Mouse (Mus musculus): ENCODE results near the gene Pnn. TPM values are rescaled to one million over a fixed set of nuclear protein-coding genes. Genes with fewer than 3 reads are reported as not detected.

Pnn gene
- total and polyA plus RNA-seq, 3 experiments, result 38.4 to 216 (median 132) TPM

DNA sequence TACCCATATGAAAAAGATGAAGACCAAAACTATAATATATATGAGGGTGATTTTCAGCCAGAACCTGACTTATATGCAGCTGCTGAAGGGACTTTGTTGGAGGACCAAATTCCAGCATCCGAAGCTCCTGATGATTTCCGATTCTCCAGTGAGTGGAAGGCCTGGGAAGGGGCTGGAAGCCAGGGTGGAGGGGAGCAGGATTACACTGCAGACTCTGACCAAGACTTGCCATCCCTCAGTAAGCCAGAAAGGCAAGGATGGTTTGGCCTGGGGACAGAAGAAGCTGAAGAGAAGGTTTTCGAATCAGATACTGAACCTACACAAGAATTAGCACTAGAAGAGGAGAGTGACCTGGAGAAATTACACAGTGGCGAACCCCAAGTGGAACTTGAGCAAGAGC, 41.2 kb downstream of the Pnn start:
- no peaks in the 10 kb centered on the region for H3K27me3 ChIP-seq (ENCODE audit: control insufficient read depth in 1 of 2, insufficient read depth in 2 of 2, low read length in 2 of 2)
- H3K79me2 ChIP-seq (ENCODE audit: control insufficient read depth, insufficient read depth, low read length, poor library complexity), result no peaks in the 10 kb centered on the region

DNA sequence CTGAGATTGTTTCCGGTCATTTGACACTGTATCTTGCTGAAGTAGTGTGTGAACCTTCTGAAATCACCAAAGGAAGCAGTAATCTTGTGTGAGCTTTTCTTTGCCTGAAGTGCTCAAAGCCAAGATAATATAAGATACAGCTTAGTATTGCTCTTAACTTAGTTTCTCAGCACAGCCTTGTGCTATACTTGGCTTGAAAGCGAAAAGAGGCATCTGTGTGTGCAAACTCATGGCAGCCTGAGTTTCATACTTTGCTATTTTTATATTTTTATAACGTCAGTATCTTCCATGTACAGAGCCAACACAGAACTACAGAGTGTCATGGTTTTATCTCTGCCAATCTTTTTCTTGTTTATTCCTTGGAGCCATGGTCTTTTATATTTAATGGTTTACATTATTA, 50.5 kb downstream of the Pnn start:
- Histone ChIP-seq H3K4me1 (ENCODE audit: control insufficient read depth in 1 of 2, insufficient read depth in 2 of 2, low read length in 2 of 2) (no peaks in the 10 kb centered on the region), H3K79me2 (ENCODE audit: control insufficient read depth, insufficient read depth, low read length, poor library complexity) (no peaks in the 10 kb centered on the region)
- TF ChIP-seq ZMIZ1 (IDR thresholded peaks at IDR 0.05; ENCODE audit: low read depth, low read length) (no peak), POLR2A (IDR thresholded peaks at IDR 0.05; ENCODE audit: control insufficient read depth in 1 of 2, insufficient read depth in 1 of 2, low read depth in 1 of 2, low read length in 2 of 2, poor library complexity in 1 of 2) (no peak), NRF1 (IDR thresholded peaks at IDR 0.05; ENCODE audit: insufficient read depth, low read depth, low read length, poor library complexity, severe bottlenecking) (no peak), NELFE (IDR thresholded peaks at IDR 0.05; ENCODE audit: low read depth, low read length) (no peak), USF2 (IDR thresholded peaks at IDR 0.05; ENCODE audit: borderline replicate concordance in 1 of 2, insufficient read depth in 1 of 2, low read depth in 1 of 2, low read length in 2 of 2) (no peak), ZC3H11A (IDR thresholded peaks at IDR 0.05; ENCODE audit: low read depth, low read length) (no peak), SMC3 (IDR thresholded peaks at IDR 0.05; ENCODE audit: low read depth, low read length) (no peak), ZKSCAN1 (IDR thresholded peaks at IDR 0.05; ENCODE audit: low read depth, low read length) (no peak), GABPA (IDR thresholded peaks at IDR 0.05; ENCODE audit: low read depth, low read length) (no peak), HCFC1 (IDR thresholded peaks at IDR 0.05; ENCODE audit: low read depth, low read length) (no peak), MAX (IDR thresholded peaks at IDR 0.05; ENCODE audit: low read length) (no peak), BHLHE40 (IDR thresholded peaks at IDR 0.05; ENCODE audit: borderline replicate concordance, low read depth, low read length) (no peak), USF1 (IDR thresholded peaks at IDR 0.05; ENCODE audit: low read depth, low read length) (no peak), MXI1 (IDR thresholded peaks at IDR 0.05; ENCODE audit: low read depth, low read length) (no peak), E2F4 (IDR thresholded peaks at IDR 0.05; ENCODE audit: borderline replicate concordance, low read depth, low read length) (no peak)

More for the DNA sequence above, 41.2 kb downstream of the Pnn start:
- no peak for DNase-seq (ENCODE audit: low read depth, low spot score)
- no peak for TF ChIP-seq RAD21 (IDR thresholded peaks at IDR 0.05; ENCODE audit: low read depth, low read length)
- no peak for TF ChIP-seq CHD1 (IDR thresholded peaks at IDR 0.05; ENCODE audit: low read depth, low read length)
- no peak for TF ChIP-seq BHLHE40 (IDR thresholded peaks at IDR 0.05; ENCODE audit: borderline replicate concordance, low read depth, low read length)
- TF ChIP-seq GATA1 (IDR thresholded peaks at IDR 0.05; ENCODE audit: low read depth, low read length), result no peak
- TF ChIP-seq MAZ (IDR thresholded peaks at IDR 0.05; ENCODE audit: low read depth, low read length), result no peak
- no peak for TF ChIP-seq HCFC1 (IDR thresholded peaks at IDR 0.05; ENCODE audit: low read depth, low read length)
- no peak for TF ChIP-seq POLR2AphosphoS5 (IDR thresholded peaks at IDR 0.05; ENCODE audit: borderline replicate concordance, low read depth, low read length)
- no peak for TF ChIP-seq TAL1 (IDR thresholded peaks at IDR 0.05; ENCODE audit: low read length)
- TF ChIP-seq MEF2A (IDR thresholded peaks at IDR 0.05; ENCODE audit: extremely low read depth, insufficient replicate concordance, low read depth, low read length, poor library complexity, severe bottlenecking), result no peak
- TF ChIP-seq ETS1 (IDR thresholded peaks at IDR 0.05; ENCODE audit: low read depth, low read length), result no peak
- no peak for TF ChIP-seq NRF1 (IDR thresholded peaks at IDR 0.05; ENCODE audit: insufficient read depth, low read depth, low read length, poor library complexity, severe bottlenecking)
- no peak for TF ChIP-seq TBP (IDR thresholded peaks at IDR 0.05; ENCODE audit: low read depth, low read length)
- no peak for TF ChIP-seq KAT2A (conservative IDR thresholded peaks at IDR 0.05; ENCODE audit: low read depth, low read length)
- no peak for TF ChIP-seq USF2 (IDR thresholded peaks at IDR 0.05; ENCODE audit: borderline replicate concordance in 1 of 2, insufficient read depth in 1 of 2, low read depth in 1 of 2, low read length in 2 of 2)
- TF ChIP-seq ELF1 (IDR thresholded peaks at IDR 0.05; ENCODE audit: low read depth, low read length), result no peak
- TF ChIP-seq E2F4 (IDR thresholded peaks at IDR 0.05; ENCODE audit: borderline replicate concordance, low read depth, low read length), result no peak
- TF ChIP-seq NELFE (IDR thresholded peaks at IDR 0.05; ENCODE audit: low read depth, low read length), result no peak
- Histone ChIP-seq H3K36me3 (ENCODE audit: control insufficient read depth in 1 of 2, insufficient read depth in 2 of 2, low read length in 2 of 2) (no peaks in the 10 kb centered on the region), H3K4me3 (ENCODE audit: control insufficient read depth in 1 of 2, insufficient read depth in 1 of 2, low read depth in 2 of 2, low read length in 2 of 2) (no peak overlapping the region), H3K9me3 (replicated peaks; ENCODE audit: insufficient read depth, low read length) (no peaks in the 10 kb centered on the region), H3K27ac (ENCODE audit: control insufficient read depth, low read depth, low read length) (no peak overlapping the region), H3K9ac (ENCODE audit: control insufficient read depth, low read depth, low read length, poor library complexity, severe bottlenecking) (no peak overlapping the region), H3K4me1 (ENCODE audit: control insufficient read depth in 1 of 2, insufficient read depth in 2 of 2, low read length in 2 of 2) (no peaks in the 10 kb centered on the region)

More for the DNA sequence above, 50.5 kb downstream of the Pnn start:
- Histone ChIP-seq H3K9ac (ENCODE audit: control insufficient read depth, low read depth, low read length, poor library complexity, severe bottlenecking) (no peak overlapping the region), H3K36me3 (ENCODE audit: control insufficient read depth in 1 of 2, insufficient read depth in 2 of 2, low read length in 2 of 2) (no peaks in the 10 kb centered on the region), H3K4me3 (ENCODE audit: control insufficient read depth in 1 of 2, insufficient read depth in 1 of 2, low read depth in 2 of 2, low read length in 2 of 2) (no peak overlapping the region), H3K9me3 (replicated peaks; ENCODE audit: insufficient read depth, low read length) (no peaks in the 10 kb centered on the region), H3K27ac (ENCODE audit: control insufficient read depth, low read depth, low read length) (no peak overlapping the region), H3K27me3 (ENCODE audit: control insufficient read depth in 1 of 2, insufficient read depth in 2 of 2, low read length in 2 of 2) (no peaks in the 10 kb centered on the region)
- no peak for DNase-seq (ENCODE audit: low read depth, low spot score)

Data from MEL (cell line).